Mouse (Mus musculus) heart, postnatal 4 days (tissue): ENCODE measurements around the gene D630045J12Rik. TPM values are rescaled to one million over a fixed set of nuclear protein-coding genes. Genes with fewer than 3 reads are reported as not detected.

Experiments used
- DNase-seq: peaks from one replicate; pipeline ENCODE4 v3.0.0; 2021
- total RNA-seq, 2 experiments: library from RNA; stranded (reverse); gene quantifications; 2 replicates each; pipeline ENCODE4 v1.2.3; 2021

Gene D630045J12Rik
- total RNA-seq, result 1 to 10 TPM; 3.7 to 3.9 TPM

- peak; percentile 80 for DNase-seq
These were observed at the start of gene D630045J12Rik for GRCm38 (mm10) chr6:38253736-38254641. Gene D630045J12Rik (minus strand): TSS chr6:38254009.

GRCm38 (mm10) chr6:38298761-38299401 lies 45.1 kb upstream of the D630045J12Rik start, which contains the start of gene Zc3hav1l:
Gene Zc3hav1l (minus strand): TSS chr6:38299259.
- DNase-seq, result peak; percentile 81

GRCm38 (mm10) chr6:38298246-38298635 lies 44.4 kb upstream of the D630045J12Rik start:
- DNase-seq, result peak; percentile 9

DNA sequence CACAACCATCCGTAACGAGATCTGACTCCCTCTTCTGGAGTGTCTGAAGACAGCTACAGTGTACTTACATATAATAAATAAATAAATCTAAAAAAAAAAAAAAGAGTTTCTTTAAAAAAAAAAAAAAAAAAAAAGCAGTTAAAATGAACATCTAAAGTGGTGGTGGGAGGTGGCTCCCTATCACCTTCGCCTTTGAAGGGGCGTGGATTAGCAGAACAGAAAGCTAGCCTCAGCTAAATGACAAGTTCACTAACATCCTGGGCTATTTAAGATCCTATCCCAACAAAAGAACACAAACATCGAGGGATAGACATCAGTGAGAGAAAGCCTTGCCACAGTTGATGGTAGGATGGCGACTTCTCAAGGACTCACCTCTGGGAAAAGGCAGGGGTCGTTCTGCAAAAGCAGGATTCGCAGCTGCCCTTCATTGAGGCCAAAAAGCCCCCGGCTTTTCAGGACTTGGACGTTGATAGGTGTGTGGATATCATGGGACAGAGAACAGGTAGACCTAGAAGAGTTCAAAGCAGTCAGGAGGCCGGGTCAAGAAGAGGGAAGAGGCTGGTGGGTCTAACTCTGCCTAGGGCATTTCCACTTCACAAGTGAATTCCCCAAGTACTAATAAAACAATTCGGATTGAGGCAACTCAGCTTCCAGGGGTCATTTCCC lies 43.9 kb upstream of the D630045J12Rik start:
- no peak for DNase-seq

DNA sequence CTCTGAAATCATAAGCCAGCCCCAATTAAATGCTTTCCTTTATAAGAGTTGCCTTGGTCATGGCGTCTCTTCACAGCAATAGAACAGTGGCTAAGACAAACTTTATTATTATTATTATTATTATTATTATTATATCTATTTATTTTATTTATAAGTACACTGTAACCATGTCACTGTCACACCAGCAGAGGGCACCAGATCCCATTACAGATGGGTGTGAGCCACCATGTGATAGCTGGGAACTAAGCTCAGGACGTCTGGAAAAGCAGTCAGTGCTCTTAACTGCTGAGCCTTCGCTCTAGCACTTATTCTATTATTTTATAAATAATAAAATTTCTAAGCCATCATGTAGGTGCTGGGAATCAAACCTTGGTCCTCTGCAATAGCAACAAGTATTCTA lies 39.9 kb upstream of the D630045J12Rik start:
- DNase-seq, result peak; percentile 16

GRCm38 (mm10) chr6:38292871-38293646 lies 39.2 kb upstream of the D630045J12Rik start:
- no peak for DNase-seq

DNA sequence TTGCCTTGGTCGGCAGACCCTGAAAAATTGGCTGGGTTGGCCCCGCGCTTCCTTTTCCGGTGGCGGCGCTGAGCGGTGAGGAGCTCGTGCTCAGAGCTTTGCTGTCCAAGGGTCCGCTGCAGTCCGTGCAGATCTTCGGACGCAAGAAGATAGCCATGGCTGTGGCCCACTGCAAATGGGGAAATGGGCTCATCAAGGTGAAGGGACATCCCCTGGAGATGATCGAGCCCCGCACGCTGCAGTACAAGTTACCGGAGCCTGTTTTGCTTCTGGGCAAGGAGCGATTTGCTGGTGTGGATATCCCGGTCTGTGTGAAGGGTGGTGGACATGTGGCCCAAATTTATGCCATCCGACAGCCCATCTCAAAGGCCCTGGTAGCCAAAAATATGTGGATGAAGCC lies 30.6 kb upstream of the D630045J12Rik start:
- no peak for DNase-seq

DNA sequence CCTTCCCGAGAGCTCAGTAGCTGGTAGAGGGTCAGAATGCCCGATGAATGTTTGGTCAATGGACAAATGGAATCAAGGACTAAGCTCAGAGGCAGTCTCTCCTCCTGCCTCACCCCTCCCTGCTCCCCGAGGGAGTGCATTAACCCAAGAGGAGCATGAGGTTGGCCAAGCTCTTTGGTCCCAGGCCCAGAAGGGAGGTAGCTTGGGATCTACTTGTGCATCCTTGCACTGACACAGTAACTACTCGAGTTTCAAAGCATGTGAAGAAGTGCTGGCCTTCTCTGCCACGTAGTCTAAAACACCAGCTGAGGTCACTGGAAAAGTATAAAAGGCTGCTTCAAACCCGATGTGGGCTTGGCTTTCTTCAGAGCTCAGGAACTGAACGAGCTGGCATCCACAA lies 10.7 kb upstream of the D630045J12Rik start:
- no peak for DNase-seq

GRCm38 (mm10) chr6:38263393-38264159 lies 9.8 kb upstream of the D630045J12Rik start:
- no peak for DNase-seq

DNA sequence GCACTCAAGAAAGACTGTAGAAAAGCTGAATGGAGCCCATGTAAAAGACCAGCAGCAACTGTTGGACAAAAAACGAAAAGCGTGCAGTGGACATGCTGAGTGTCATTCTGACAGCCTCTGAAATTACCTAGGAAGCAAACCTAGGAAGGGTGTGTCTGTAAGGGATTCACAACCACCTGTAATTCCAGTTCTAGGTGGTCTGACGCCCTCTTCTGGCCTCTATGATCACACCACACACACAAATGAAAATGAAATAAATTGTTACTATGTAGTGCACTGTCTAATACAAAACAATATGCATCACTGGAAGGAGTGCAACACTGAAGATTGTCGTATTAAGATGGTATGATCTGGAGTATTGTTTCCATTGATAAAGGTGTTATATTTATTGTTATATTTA lies 8.1 kb upstream of the D630045J12Rik start:
- no peak for DNase-seq

DNA sequence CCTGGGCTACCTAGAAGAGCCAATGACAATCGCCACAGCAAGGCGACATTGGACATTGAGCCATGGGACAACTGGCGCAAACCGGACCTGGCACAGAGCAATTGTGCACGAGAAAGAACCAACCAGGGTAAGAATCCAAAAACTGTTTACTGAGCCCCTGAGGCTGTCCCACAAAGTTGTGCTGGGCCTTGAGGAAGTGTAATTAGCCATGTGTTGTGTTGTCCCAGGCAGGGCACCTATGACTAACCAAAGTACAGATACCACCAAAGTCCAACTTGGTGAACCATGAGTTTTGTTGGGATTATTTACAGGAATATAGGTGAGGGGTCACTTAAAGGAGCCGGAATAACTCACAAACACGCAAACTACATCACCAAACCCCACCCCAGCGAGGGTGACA lies 3.7 kb upstream of the D630045J12Rik start:
- no peak for DNase-seq

- DNase-seq, result no peak
These were observed 3.0 kb upstream of the D630045J12Rik start for GRCm38 (mm10) chr6:38256793-38257192.

- no peak for DNase-seq
These were observed 2.0 kb upstream of the D630045J12Rik start for GRCm38 (mm10) chr6:38255794-38256193.

- no peak for DNase-seq
These were observed 758 bp downstream of the D630045J12Rik start for GRCm38 (mm10) chr6:38252766-38253735.

DNA sequence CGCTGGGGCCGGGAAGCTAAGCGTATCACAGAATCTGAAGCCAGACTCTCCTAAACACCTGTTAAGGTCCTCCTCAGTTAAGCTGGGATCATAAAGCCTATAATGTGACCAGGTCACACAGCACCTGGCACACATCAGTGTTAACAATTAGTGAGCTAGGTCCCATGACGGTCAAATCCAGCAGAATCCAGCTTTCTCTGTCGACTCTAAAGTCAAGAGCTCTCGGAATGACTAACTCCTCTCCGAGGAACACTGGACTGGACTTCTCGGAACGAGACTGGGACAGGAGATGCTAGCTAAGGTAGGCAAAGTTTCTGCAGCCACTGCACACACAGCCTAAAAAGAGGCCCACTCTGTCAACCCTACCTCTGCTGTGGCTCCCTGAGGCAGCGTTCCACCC lies 1.7 kb downstream of the D630045J12Rik start:
- no peak for DNase-seq

GRCm38 (mm10) chr6:38251464-38251863 lies 2.3 kb downstream of the D630045J12Rik start:
- DNase-seq, result no peak

DNA sequence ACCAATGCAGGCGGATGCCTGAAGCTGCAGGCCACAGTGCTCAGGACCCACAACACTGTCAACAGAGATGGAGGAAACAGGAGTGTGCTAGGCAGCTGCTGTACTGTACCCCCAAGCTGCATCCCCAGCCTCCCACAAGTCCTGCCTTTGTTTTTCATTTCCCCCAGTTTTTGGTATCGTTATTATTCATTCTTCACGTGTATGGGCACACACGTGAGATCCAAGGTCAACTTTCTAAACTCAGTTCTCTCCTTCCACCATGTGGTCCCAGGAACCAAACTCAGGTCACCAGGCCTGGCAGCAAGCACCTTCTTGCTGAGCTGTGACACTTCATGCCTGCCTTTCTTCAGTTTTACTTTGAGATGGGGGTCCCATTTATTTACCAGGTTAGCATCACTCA lies 6.4 kb downstream of the D630045J12Rik start:
- no peak for DNase-seq

DNA sequence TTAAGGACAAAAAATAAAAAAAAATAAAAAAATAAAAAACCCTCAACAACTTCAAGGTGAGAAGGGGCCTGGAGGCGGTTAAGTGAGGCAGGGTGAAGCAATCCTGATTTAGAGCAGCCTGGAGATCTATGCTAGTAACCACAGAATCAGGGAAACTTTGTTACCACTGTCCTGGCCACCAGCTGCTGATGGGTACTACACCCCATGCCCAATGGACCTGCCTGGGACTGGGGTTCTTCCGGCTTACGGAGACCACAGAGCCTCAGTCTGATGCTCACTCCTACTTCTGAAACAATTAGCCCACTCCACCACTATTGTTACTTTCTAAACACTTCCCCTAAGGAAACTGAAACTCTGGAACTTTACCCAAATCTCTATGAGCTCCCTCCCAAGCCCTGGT lies 9.0 kb downstream of the D630045J12Rik start:
- no peak for DNase-seq

DNA sequence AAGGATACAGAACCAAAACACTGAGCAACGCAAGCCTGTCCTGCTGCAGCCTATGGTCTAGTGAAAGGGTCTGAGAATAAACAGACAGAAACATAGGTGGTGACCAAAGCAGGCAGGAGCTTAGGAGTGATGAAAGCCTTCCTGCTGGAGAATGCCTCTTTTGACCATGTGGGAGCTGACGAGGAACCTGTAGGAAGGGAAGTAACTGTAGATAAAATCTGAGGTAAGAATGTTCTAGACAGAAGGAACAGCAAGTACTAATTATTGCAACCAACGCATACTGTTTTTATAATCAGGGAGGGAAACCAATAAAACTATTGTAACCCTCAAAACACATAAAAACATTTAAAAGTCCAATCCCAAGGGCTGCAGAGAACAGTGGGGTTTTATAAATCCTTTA lies 9.6 kb downstream of the D630045J12Rik start:
- DNase-seq, result no peak

GRCm38 (mm10) chr6:38242833-38243232 lies 11.0 kb downstream of the D630045J12Rik start:
- no peak for DNase-seq
